Mouse (Mus musculus) megakaryocyte, embryonic 14.5 days (primary cell): ENCODE data around the gene Dnm2.
"Not testable (repeated sequence)": the region's sequence is repeated elsewhere in the genome, so short reads cannot be mapped to it uniquely, and the experiment has no call there.

Experiments
- FLI1 ChIP-seq: IDR thresholded peaks from 2 replicates; pipeline ENCODE4 v1.6.1; 2012; ENCODE audit warnings: low read length, inconsistent platforms, mixed read lengths
- GATA1 ChIP-seq: IDR thresholded peaks from 3 replicates; pipeline ENCODE4 v1.6.1; 2012; ENCODE audit warnings: mixed read lengths, low read length, inconsistent platforms, borderline replicate concordance

GRCm38 (mm10) chr9:21464565-21464928, 39.8 kb downstream of the Dnm2 start:
- TF ChIP-seq GATA1, FLI1: not testable (repeated sequence)
